Mouse (Mus musculus) intestine, embryonic 14.5 days (tissue): ENCODE data around the gene Tmed11. TPM values are rescaled to one million over a fixed set of nuclear protein-coding genes. Genes with fewer than 3 reads are reported as not detected.
"Not testable (repeated sequence)": the region's sequence is repeated elsewhere in the genome, so short reads cannot be mapped to it uniquely, and the experiment has no call there.

Source experiments
- ATAC-seq: fragments of 200-750 bp; cut with Nextera tagmentation; replicated peaks from 2 replicates; pipeline ENCODE4 v1.8.0; 2017; ENCODE audit warnings: low read depth, moderate number of reproducible peaks, moderate TSS enrichment, moderate library complexity; ENCODE audit not compliant: low FRiP score, low TSS enrichment
- DNase-seq: peaks from one replicate; pipeline ENCODE4 v3.0.0-alpha.2; 2018; ENCODE audit warnings: low spot score
- H3K27ac ChIP-seq: fragments of 300-500 bp; sonication (generic); 2 replicates; pipeline ENCODE4 v1.5.1; 2014; ENCODE audit warnings: low read depth, mild to moderate bottlenecking, control low read depth
- H3K27me3 ChIP-seq: fragments of 300-500 bp; sonication (generic); replicated peaks from 2 replicates; pipeline ENCODE4 v1.6.1; 2014; ENCODE audit warnings: low read length, control low read depth; ENCODE audit not compliant: control insufficient read depth, insufficient read depth
- H3K36me3 ChIP-seq: fragments of 300-500 bp; sonication (generic); 2 replicates; pipeline ENCODE4 v1.6.1; 2014; ENCODE audit warnings: low read length, control low read depth; ENCODE audit not compliant: control insufficient read depth, insufficient read depth
- H3K4me1 ChIP-seq: fragments of 300-500 bp; sonication (generic); replicated peaks from 2 replicates; pipeline ENCODE4 v1.6.1; 2014; ENCODE audit warnings: low read length, control low read depth, mixed read lengths; ENCODE audit not compliant: control insufficient read depth, insufficient read depth
- H3K4me2 ChIP-seq: fragments of 300-500 bp; sonication (generic); 2 replicates; pipeline ENCODE4 v1.6.1; 2014; ENCODE audit warnings: low read length
- H3K4me3 ChIP-seq: fragments of 300-500 bp; sonication (generic); 2 replicates; pipeline ENCODE4 v1.5.1; 2014; ENCODE audit warnings: low read depth, low read length, control low read depth, mixed read lengths
- H3K9ac ChIP-seq: fragments of 300-500 bp; sonication (generic); 2 replicates; pipeline ENCODE4 v1.6.1; 2014; ENCODE audit warnings: mild to moderate bottlenecking, low read length
- H3K9me3 ChIP-seq: fragments of 300-500 bp; sonication (generic); 2 replicates; pipeline ENCODE4 v1.6.1; 2016; ENCODE audit warnings: low read length, control low read depth; ENCODE audit not compliant: control insufficient read depth
- WGBS: fragments of 180-500 bp; shearing (Covaris S2); extraction: QIAGEN DNeasy Blood & Tissue Kit; methylation state at CpG from one replicate; pipeline ENCODE4 v1.1.7; 2014; 5-methylcytosine and 5-hydroxymethylcytosine counted together
- polyA plus RNA-seq: library from polyadenylated mRNA; unstranded; fragments of >200 nt; fragmentation: Nextera tagmentation; extraction: Ambion mirVana; gene quantifications from 2 replicates; pipeline ENCODE4 v1.2.1, GENCODE M21; 2014

Gene Tmed11
- polyA plus RNA-seq: not detected in 2 replicates

DNA sequence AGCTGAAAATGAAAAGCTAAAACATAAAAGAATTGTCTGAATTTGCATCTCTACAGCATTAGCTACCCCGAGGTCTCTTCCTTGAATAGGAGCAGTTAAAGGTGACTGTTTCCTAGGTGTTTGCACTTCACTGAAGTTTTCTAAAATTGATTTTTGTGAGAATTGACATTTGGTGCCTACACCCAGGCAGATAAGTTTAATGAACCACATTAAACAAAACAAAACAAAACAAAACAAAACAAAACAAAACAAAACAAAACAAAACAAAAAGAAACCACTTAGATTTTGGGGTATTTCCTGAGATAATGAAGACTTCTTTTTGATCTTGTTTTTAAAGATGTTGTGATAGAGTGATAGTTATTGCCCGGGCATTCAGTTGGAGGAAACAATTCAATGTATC is at the start of gene Tmed11:
Tmed11 (minus strand) TSS at position 101 of the 400 bp plus-strand sequence.
- DNase-seq, H3K4me2 ChIP-seq, H3K36me3 ChIP-seq, H3K27ac ChIP-seq, H3K9me3 ChIP-seq, H3K9ac ChIP-seq, H3K27me3 ChIP-seq, H3K4me1 ChIP-seq, ATAC-seq, H3K4me3 ChIP-seq: not testable (repeated sequence)
- WGBS: 67% methylated on average over 2 of the region's 2 CpGs

DNA sequence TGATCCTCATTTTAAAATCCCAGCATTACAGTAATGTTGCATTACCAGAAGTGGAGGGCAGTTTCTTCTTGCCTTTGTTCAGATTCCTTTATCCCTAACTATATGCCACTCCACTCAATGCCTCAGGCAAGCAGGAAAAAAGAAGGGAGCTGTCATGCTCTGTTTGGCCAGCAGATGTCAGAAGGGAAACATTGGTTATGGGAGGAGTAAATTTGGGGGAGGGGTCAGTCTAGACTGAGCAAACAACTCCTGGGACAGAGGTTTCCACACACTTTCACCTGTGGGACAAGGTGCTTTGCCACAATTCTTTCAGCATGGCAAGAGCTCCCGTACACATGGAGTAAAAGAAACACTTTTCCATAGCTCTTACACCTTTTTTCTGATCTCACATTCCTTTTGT is 41.0 kb upstream of the Tmed11 start:
- H3K4me2 ChIP-seq: no peak overlapping the region
- H3K27me3 ChIP-seq: no peaks in the 10 kb centered on the region
- ATAC-seq (no peak), DNase-seq (no peak)
- H3K27ac ChIP-seq: no peak overlapping the region
- H3K9me3 ChIP-seq: no peaks in the 10 kb centered on the region
- WGBS: 65% methylated on average over 1 of the region's 1 CpGs
- no peak overlapping the region for H3K4me3 ChIP-seq
- H3K9ac ChIP-seq: no peak overlapping the region
- no peaks in the 10 kb centered on the region for H3K4me1 ChIP-seq
- no peaks in the 10 kb centered on the region for H3K36me3 ChIP-seq

DNA sequence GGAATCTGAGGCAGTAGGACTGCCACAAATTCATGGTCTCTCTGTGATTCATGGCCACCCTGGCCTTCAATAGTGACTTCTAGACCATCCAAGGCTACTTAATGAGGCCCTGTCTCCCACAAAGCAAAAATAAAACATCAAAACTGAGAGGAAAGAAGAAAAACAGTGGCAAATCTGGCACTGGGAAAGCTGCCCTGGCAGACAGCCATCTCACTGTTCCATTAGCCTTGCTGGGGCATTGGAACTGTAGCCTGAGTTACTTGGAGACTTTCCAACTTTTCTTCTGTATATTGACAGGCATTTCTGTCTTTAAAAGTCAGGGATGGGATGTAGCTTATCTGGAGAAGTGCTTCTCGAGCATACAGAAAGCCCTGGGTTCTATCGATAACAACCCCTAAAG is 28.1 kb upstream of the Tmed11 start:
- no peaks in the 10 kb centered on the region for H3K27me3 ChIP-seq
- H3K36me3 ChIP-seq: no peaks in the 10 kb centered on the region
- H3K4me2 ChIP-seq: no peak overlapping the region
- no peak overlapping the region for H3K4me3 ChIP-seq
- ATAC-seq (no peak), DNase-seq (no peak)
- no peaks in the 10 kb centered on the region for H3K9me3 ChIP-seq
- no peak overlapping the region for H3K9ac ChIP-seq
- no peak overlapping the region for H3K27ac ChIP-seq
- WGBS: 87% methylated on average over 2 of the region's 2 CpGs
- H3K4me1 ChIP-seq: no peaks in the 10 kb centered on the region

DNA sequence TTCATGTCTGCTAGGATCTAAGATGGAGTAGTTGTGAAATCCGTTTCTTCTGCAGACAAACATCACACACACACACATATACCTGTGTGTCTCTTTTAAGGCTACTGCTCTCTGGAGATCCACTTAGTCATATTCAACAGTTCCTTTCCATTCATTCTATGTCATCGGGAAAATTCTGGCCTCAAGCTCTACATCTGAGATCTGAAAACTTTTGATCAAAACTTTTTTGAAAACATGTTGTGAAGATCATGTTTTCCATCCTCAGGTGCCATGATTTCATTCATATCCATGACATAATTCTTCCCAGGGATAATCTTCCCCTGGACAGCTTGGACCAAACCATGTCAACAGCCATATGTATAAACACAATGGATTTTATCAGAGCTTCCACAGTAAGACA is 13.6 kb upstream of the Tmed11 start, which contains the start of gene Vmn2r8:
Vmn2r8 (minus strand) TSS at position 101 of the 400 bp plus-strand sequence.
- H3K27ac ChIP-seq: not testable (repeated sequence)

DNA sequence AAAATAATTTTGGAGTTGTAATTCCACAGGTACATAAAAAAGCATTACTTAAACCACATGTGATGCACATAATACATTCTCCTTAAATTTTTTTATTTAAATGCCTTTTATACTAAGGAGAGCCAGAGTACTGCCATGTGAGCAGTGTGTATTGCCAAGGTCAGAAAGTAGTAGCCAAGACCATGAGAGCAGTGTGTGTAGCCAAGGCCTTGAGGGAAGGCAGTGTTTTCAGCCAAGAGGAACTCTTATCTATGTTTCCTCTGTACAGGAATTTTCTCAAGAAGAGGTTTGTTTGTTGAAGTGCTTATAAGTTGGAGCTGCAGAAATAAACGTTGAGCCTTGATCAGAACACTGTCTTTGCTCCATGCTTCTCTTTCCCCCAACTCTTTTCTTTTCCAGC is 8.5 kb upstream of the Tmed11 start:
- Histone ChIP-seq H3K9ac (no peak overlapping the region), H3K9me3 (no peaks in the 10 kb centered on the region), H3K4me3 (no peak overlapping the region), H3K27ac (no peak overlapping the region), H3K4me1 (no peaks in the 10 kb centered on the region), H3K36me3 (no peaks in the 10 kb centered on the region), H3K4me2 (no peak overlapping the region), H3K27me3 (no peaks in the 10 kb centered on the region)
- ATAC-seq (no peak), DNase-seq (no peak)
- 23% methylated on average over 1 of the region's 1 CpGs for WGBS

More for the DNA sequence above, 13.6 kb upstream of the Tmed11 start, which contains the start of gene Vmn2r8:
- WGBS: 73% methylated on average over 2 of the region's 2 CpGs
- H3K4me2 ChIP-seq, H3K4me1 ChIP-seq, H3K27me3 ChIP-seq, DNase-seq, H3K36me3 ChIP-seq, H3K9me3 ChIP-seq, H3K4me3 ChIP-seq, ATAC-seq, H3K9ac ChIP-seq: not testable (repeated sequence)

DNA sequence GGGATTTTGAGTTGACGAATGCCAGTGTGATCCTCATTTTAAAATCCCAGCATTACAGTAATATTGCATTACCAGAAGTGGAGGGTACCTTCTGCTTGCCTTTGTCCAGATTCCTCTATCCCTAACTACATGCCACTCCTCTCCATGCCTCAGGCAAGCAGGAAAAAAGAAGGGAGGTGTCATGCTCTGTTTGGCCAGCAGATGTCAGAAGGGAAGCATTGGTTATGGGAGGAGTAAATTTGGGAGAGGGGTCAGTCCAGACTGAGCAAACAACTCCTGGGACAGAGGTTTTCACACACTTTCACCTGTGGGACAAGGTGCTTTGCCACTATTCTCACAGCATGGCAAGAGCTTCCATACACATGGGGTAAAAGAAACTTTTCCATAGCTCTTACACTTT is 4.8 kb downstream of the Tmed11 start:
- not testable (repeated sequence) for H3K9me3 ChIP-seq, H3K4me3 ChIP-seq, ATAC-seq, H3K36me3 ChIP-seq, H3K27me3 ChIP-seq, H3K4me1 ChIP-seq, H3K9ac ChIP-seq, H3K4me2 ChIP-seq, H3K27ac ChIP-seq, DNase-seq
- WGBS: 41% methylated on average over 1 of the region's 1 CpGs

DNA sequence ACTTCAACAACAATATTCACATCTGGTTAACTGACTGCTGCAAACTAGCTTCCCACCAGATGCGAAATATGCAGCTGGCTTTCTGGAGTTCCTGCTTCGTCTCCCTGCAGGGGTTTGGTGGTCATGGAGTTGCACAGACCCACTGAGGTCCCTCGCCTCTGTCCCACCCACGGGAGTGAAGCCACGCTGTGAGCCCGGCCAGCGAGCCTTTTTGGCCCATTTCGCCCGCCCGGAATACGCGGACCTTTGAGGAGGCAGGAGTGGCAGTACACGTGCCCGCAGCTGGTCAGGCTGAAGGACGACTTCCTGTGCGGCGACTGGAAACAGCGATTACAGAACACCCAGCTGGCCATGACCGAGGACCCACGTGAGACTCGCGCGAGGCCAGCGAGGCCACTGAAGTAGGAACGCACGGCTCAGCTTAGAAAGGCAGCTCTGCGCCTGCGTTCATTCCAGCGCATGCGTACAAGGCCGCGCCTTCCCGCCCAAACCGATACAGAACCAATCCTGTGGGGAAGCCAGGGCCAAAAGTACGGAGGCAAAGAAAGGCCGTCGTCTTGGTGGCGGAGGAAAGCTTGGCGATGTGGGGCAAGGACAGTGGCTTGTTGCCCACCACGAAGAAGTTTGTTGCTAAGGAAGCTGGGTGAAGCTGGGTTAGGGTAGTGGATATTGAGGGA is 20.4 kb downstream of the Tmed11 start, which contains the start of gene Rnf212:
Rnf212 (minus strand) TSS at position 353 of the 677 bp plus-strand sequence.
- H3K27ac ChIP-seq: no peak within 1 kb of the TSS
- WGBS: 70% methylated on average over 40 of the region's 40 CpGs
- H3K4me2 ChIP-seq: no peak within 1 kb of the TSS
- no peaks in the 10 kb centered on the region for H3K4me1 ChIP-seq
- H3K9me3 ChIP-seq: no peaks in the 10 kb centered on the region
- DNase-seq (no peak), ATAC-seq (no peak)
- no peaks in the 10 kb centered on the region for H3K27me3 ChIP-seq
- H3K36me3 ChIP-seq: no peaks in the 10 kb centered on the region
- H3K4me3 ChIP-seq: no peak within 1 kb of the TSS
- no peak within 1 kb of the TSS for H3K9ac ChIP-seq

DNA sequence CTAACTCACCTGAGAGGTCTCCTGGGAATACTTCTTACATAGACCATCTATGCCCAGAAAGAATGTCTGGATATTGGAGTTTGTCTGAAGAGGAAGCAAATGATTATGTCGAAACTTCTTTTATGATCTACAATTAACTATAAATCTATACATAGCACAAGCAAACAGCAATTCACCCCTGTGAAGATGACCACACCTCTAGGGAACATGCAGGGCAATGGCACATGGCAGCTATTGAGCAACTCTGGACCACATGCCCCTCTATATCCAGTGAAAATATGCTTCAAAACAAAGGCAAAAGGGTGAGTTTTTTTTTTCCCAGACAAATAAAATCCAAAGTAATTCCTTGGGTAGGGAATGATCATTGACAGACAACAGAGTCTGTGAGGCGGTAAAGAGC is 35.2 kb downstream of the Tmed11 start:
- Histone ChIP-seq H3K4me2 (no peak overlapping the region), H3K36me3 (no peaks in the 10 kb centered on the region), H3K27ac (no peak overlapping the region), H3K4me3 (no peak overlapping the region), H3K4me1 (no peaks in the 10 kb centered on the region), H3K9me3 (no peaks in the 10 kb centered on the region), H3K27me3 (no peaks in the 10 kb centered on the region), H3K9ac (no peak overlapping the region)
- DNase-seq: no peak
- no peak for ATAC-seq
- WGBS: 77% methylated on average over 2 of the region's 2 CpGs

DNA sequence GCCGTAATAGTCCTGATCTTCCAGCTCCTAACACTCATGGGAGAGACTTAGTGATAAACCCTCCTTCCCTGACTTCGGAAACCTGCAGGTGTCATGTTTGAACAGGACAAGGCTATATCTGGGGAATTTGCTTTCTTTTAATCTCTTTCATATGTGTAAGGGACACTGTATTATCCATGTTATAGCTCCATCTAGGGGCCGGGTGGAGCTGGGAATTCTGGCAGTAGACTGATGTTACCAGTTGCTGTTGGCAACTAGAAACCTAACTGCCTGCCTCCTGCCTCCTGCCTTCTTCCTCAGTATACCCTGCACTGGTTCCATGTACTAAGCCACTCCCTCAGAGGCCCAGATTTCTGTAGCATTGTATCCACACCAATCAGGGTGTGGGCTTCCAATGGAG is 36.8 kb downstream of the Tmed11 start:
- Histone ChIP-seq H3K4me2 (no peak overlapping the region), H3K9me3 (no peaks in the 10 kb centered on the region), H3K27ac (no peak overlapping the region), H3K36me3 (no peaks in the 10 kb centered on the region), H3K4me3 (no peak overlapping the region), H3K9ac (no peak overlapping the region), H3K4me1 (no peaks in the 10 kb centered on the region), H3K27me3 (no peaks in the 10 kb centered on the region)
- WGBS: 55% methylated on average over 3 of the region's 3 CpGs
- peak; percentile 53 for DNase-seq
- peak; percentile 62; the same call in 1 of the 2 replicates for ATAC-seq
